Mouse (Mus musculus) retina, adult 2 months (tissue): ENCODE measurements around the gene Ccdc85c.

Source experiments
- DNase-seq: peaks from one replicate; pipeline ENCODE4 v3.0.0-alpha.2; 2012; ENCODE audit warnings: low read depth, low spot score

Gene Ccdc85c

DNA sequence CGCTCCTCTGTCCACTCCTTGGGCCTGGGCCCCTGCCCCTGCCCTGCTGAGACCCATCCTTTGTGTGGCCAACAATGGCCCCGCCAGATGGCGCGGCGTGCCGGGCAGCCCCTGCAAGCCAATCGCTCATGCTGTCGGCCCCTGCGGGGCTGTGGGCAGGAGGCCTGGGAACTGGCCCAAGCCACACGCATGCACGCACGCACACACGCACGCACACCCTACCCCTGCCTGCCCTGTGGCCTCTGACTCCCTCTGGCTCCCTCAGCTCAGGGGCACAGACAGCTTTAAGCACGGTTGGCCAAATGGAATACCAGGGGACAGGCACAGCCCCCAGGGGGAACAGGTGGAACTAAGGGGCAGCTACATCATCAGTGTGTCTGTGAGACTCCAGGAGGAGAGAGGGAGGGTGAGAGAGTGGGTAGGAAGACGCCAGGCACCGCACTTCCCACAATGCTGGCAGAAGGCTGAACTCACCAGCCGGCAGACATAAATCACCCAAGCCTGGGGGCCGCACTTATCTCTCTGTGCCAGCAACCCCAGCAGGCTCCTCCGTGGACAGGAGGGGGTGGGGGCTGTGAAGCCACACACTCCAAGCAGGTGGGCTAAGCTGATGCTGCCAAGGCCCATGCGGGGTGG, 34.2 kb downstream of the Ccdc85c start:
- no peak for DNase-seq

DNA sequence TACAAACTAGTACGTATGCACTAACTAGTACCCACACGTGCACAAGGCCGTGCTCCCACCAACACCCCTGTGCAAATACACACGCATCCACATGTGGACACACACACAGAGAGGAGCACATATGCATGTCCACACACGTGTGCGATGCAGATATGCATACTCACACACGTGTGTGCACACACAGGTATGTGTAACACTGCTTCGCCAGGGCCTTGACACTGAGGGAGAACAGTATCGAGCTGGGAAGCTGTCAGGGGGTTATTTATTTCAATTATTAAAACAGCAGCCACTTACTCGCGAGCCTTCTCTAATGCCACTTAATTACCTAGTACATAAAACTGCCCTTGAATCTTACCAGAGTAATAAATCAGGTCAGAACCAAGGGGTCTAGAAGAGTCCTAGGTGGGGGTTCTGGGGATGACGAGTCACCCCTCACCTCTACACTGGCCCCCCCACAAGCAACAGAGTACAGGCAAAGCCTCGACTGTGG, 34.8 kb downstream of the Ccdc85c start:
- no peak for DNase-seq

DNA sequence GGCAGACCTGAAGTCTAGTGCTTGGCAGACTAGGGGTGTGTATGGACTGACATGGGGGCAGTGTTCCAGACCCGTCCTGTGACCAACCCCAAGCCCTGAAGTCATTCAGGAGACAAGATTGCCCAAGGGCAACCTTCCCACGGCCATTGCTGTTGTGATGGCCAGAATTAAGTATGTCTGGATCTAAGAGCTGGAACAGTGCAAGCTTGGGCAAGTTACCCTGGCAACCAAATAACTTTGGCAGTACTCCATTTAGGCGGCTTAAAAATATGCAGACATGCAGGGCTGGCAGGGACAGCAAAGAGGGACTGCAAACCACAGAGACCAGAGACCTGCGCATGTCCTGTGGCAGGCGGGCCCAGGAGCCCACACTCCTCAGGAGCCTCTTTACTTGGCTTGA, 35.8 kb downstream of the Ccdc85c start:
- DNase-seq, result no peak

DNA sequence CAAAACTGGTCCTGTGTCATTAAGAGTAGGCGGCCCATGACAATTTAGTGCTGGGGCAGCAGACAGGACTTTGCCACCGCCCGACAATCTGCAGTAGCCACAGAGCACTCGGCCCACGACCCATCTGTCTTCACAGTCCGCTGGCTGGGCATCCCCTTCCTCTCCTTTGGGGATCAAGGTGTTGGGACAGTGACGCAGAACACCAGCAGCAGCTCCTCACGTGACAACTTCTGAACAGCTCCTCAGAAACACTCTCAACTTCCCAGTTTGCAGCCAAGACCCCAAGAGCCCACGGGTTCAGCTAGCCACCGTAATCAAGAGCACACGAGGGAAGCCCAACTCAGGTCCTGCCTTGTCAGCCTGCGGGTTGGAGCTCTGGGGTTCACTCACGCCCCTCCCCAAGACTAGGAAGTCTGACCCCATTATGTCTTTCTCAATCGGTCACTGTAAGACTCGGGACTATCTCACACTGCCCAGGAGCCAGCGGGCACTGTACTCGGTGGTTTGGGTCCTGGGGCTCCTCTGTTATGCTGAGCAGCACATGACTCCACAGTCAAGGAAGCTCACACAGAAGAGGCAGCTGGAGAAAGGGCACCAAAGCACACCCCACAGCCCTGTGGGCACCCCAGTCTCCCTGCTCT, 36.7 kb downstream of the Ccdc85c start:
- no peak for DNase-seq

DNA sequence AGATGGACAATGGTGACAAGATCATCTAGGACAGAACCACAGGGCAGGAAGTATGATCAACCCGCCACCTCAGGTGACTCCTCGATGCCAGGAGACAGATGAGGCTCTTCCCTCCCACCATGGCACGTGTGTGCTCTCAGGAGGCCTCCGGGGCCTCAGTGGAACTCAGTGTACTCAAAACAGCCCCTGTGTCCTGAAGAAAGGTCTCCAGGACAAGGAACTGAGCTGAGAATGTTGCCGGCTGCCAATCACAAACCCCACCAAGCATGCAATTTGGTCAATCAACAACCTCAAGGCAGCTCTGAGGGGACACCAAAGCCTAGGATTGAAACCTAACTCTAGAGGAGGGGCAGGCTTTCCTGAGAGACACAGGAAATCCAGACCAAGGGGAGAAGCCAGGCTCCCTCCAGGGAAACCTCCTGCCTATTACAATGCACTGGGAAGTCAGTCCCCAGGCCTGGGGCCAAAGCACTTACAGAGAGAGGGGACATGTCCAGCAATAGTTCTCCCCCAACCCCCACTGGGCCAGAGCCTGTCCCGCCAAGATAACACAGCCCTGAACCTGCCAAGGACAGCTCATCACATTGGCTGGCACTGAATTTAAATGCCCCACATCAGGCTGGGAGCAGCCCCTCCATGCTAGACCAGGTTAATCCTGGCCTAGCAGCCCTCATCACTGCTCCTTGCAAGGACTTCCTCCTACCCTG, 37.8 kb downstream of the Ccdc85c start:
- no peak for DNase-seq

DNA sequence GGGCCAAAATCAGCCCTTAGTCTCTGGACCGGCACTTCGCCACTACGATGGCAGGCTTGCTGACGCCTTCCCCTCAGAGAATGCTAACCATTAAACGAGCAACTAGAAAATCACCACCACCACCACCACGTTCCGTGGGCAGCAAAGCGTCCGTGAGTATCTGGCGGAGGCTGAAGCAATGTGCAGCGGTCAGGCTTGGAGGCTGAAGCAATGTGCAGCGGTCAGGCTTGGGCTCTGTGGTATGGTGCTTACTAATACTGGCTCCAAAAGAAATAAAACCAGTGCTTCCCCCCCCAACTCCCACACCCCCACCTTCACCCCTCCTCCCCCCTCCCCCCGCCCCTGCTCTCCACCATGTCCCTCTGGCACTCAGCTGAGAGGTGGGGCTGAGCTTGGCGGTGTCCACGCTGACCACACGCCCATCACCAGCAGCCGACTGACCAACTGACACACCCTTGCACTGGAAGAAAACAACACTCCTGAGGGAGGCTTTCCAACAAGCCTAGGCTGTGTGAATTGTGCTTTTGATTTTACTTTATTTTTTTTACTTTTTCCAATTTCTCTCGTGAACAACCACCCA, 39.2 kb downstream of the Ccdc85c start:
- DNase-seq, result no peak

DNA sequence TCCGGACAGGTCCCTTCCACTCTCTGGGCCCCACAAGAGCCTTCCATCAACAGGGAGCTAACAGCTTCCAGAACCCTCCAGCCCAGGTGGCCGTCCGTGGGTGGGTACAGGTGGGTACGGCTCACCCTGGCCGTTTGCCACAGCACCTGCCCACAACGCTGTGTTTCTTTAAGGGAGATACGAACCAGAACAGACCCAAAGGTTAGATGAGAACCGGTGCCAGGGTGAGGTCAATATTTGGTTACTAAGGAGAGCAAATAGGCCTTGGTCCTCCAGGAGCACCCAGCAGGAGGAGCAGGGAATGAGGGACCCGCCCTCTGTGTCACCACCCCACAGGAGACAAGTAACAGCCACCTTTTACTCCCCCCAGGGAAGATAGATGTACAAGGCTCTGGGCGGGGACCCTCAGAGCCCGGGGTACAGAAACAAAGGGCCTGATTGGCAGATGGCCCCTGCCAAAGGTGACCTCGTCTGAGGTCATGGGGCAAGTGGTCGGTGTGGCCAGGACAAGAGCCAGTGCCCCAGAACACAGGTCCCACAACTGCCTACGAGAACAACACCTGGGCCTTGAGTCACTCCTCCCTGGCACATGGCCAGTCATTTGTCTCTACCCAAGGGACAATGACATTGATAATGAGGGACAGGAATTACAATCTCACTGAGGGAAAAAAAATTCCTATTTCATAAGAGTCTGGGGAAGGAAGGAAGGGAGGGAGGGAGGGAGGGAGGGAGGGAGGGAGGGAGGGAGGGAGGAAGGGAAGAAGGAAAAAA, 40.2 kb downstream of the Ccdc85c start:
- no peak for DNase-seq

DNA sequence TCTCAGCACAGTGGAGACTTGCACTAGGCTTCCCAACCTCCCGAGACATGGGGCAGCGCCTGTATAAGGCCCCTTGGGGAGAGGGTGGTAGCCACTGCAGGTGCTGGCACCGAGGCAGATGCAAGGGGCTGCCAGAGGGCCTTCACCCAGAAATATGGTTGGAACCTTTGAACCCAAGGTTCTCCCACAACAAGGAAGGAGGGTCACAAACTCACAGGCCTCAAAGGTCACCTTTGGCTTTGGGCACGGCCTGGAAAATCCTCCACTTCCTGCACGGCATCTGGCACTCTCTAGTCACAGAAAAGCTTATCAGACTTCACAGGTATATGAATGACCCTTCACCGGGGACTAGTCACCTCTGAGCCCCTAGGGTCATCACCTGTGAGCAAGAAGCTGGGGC, 41.5 kb downstream of the Ccdc85c start:
- no peak for DNase-seq

DNA sequence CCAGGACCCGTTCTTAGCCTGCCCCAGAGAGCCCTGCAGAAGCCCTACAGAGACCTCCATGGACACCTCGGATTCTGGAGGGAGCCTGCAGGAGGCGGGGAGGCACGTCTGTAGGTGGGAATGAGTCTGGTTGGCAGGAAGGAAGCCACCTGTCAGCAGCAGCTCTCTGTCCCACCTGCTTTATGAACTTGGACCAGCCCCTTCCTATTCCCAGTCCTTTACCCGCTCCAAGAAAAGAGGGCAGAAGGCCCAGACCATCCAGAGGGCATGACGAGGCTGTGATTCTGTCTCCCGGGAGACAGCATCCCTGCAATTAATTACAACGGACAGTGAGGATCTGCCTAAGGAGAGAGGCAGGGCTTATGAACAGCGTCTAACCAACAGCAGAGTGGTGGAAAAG, 43.3 kb downstream of the Ccdc85c start:
- no peak for DNase-seq

DNA sequence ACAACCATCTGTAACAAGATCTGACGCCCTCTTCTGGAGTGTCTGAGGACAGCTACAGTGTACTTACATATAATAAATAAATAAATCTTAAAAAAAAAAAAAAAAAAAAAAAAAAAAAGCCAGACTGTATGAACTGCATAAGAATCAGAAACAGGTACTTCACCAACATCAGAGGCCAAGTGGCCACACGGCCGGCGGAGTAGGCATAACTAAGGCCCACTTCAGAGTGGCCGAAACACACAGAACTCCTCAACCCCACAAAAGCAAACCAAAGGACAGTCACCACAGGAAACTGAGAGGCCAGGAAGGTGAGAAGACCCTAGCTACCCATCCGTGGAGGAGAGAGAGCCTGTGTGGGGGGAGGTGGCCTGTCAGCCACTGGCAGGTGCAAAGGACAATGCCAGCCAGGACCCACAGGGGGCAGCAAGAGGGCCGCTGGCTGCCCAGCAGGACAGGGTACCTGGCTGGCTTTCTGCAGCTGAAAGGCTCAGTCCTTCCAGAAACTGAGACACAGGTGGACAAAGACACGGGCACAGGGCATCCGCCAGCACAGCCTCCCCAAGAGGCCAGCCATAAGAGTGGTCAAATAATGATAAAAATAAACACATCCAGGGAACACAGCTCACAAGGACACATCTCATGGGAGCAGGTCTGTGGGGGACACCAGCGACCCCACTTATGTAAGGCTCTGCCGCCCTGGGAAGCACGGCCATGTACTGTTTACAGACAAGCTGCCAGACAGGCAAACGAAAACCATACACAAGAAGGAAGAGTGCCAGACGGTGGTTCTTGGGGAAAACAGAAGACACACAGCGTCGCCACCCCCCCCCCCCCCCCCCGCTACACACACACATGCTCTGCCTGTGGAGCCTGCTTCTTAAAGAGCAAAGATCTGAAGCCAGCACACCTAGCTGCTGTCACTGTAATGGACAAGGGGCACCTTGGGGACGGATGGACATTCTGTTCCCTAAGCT, 44.1 kb downstream of the Ccdc85c start:
- no peak for DNase-seq

DNA sequence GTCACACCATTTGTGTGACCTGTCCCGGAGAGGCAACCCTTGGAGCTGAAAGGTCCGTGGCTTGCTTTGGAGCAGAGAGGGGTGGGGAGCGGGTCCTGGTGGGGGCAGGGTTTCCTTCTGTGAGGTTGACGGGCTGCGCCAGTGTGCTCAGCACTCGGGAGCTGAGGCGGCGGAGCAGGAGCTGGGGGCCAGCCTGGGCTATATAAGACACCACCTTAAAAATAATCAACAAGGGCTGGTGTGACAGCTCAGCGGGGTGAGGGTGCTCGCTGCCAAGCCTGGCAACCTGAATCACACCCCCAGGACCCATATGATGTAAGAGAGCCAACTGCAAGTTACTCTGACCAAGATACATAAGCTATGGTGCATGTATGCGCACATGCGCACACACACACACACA, 45.1 kb downstream of the Ccdc85c start:
- DNase-seq, result no peak

DNA sequence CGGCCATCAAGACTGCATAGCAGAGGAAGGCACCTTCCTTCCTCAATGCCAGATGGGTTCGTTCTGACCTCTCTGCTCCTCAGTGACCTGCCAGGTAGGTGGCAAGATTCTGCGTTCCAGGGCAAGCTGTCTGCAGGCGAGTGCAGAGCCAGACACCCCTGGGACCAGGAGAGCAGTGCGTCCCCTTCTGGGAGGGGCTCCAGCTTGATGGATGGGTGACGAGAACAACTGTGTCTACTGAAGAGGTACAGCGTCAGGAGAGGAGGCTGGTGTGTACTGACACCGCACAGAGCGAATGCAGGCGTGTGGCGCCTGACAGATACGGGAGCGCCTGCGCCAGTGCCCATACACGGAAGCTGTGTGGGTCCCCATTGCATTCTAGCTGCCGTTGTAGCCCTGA, 47.7 kb downstream of the Ccdc85c start:
- no peak for DNase-seq

DNA sequence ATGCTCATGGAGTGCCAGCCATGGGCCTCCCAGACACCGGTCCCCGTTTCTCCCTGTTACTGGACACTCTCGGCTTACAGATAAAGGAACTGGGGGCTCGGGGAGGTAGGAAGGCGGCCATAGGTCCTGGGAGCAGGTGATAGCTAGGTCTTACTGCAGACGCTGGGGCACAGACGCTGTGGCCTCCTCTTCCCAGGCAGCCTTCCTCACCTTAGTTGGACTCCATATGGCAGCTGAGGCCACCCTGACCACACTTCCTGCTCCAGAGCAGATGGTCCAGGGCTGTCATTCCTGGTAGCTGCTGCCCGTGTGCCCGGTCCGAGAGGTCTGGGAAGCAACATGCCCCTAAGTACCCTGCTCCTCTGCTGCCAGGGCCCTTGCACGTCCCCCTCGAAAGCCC, 48.3 kb downstream of the Ccdc85c start:
- DNase-seq, result no peak

DNA sequence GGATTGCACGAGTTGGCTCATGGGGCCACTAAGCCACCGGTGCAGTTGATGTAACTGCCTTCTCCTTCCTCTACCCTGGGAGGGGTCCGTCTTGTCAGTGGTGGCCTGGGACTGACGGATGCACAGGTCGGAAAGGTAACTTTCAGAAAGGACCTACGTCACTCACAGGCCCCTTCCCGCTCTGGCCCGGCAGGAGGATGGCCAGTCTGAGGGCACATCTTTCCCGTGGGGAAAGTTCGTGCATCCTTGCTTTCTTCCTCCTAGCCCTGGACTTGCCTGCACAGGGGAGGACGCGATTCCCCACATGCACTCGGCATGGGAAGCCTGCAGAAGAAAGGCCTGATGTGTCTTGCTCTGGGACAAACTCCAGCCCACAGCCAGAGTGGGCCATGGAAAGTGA, 49.0 kb downstream of the Ccdc85c start:
- DNase-seq, result no peak

DNA sequence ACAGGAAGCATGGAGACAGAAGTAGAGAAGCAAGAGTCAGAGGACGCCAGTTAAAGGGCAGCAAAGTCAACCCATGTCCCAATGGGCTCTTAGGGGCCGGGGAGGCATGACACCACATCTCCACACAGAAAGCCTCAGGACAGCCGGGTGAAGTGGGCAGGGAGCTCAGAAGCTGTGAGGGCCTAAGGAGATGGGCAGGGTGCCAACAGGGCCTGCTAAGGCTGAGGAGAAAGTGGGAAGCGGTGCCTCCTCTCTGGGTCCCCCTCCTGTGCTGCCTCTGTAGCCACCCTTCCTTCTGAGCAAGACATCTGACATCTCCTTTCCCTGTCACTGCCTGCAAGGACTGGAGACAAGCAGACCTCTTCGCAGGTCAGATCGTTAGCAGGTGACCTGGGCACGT, 49.4 kb downstream of the Ccdc85c start:
- no peak for DNase-seq

DNA sequence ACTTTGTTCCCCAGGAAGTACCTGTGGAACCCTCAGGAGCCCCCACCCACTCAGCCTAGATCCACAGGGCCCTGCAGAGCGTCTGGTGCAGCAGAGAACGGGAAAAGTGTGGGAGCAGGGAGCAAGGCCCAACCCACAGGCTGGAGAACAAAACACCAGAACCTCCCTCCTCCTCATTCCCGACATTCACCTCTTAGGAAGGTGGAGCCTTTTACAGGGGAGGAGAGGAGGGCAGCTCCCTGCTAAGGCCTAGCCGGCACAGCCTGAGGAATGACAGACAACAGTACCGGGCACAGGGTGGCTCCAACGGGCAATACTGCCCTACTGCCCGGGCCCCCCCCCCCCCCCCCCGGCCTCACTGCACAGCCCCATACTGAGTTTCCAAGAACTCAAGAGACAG, 51.9 kb downstream of the Ccdc85c start:
- DNase-seq, result no peak

DNA sequence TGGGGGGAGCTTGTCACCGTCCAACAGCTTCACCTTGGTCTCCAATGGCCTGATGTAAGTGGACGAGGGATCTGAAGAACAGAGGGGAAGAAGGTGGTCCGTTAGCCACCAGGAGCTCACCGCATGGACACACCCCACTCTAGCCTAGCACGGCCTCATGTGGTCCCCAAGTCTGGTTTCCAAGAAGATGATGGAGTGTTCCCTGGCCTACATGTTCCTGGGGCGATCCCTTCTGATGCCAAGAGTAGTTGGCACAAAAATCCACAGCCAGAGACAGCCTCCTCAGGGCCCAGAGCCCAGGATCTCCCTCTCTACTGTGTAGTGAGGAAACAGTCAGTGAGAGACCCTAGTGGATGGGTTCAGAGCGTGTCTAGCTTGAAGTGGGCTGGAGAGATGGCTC, 53.5 kb downstream of the Ccdc85c start:
- no peak for DNase-seq

DNA sequence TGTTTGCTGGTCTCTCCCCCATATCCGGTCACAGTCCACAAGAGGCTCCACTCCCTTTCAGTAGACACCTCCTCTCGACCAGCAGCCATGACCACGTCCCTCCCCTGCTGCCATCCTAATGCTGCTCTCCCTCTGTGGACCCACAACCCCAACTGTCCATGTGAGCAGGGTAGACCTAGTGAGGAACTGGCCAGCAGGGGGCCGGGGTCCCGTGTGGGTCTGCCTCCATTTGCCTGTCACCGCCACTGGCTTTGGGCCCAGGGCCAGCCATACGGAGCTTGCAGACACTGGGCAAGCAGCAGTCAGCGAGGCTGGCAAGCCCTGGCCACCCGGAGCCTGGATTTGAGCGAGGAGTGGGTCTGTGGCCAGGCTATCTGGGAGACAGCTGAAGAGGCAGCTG, 54.0 kb downstream of the Ccdc85c start:
- no peak for DNase-seq

DNA sequence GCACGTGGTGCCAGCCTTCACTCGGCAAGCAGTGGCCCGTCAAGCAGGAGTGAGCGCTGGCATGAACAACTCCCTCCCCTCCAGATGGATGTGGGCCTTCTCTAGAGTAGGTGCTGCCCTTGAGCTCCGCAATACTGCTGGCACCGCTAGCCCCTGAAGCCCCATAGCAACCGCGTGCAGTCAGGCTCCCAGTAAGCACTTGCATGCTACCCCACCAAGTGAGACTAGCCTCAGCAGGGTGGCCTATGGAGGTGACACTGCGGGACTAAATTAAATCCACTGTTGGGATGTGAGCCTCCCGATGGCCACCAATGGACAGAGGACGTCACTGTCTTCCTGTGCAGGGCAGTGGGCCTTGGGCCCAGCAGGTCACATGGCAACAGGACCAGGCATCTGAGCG, 54.6 kb downstream of the Ccdc85c start:
- DNase-seq, result no peak

DNA sequence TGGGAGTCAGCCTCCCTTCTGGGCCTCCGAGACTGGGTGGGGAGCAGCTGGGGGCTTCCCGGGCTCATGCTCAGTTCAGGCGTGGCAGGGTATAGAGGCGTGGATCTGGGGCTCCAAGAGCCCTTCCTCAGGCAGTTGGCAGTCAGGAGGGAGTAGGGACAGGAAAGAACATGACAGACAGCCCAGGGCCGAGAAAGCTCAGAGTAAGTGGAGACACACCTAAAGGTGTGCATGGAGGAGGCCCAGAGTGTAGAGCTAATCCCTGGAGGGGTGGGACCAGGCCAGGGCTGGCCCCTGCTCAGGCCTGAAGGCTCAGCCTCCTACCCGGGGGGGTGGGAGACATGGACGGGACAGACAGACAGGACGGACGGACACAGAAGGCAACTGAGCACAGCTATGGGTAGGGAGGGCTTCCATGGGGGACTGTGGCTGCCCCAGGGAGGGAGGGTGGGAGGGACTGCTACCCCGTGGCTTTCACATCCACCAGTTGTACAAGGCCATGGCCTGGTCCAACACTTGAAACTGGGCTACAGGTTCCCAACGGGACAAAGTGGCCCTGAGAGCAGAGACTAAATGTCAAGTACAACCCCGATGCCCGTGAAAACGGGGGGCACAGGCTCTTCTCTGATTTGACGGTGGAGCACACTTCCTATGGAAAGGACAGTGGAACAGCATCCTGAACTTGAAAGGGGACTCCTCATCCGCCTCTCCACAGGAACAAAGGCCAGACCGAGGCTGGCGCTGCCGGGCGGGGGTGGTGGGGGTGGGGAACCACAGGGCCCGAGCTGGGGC, 55.2 kb downstream of the Ccdc85c start:
- no peak for DNase-seq
